Mouse (Mus musculus) embryonic fibroblast, embryonic 13.5 days (primary cell): ENCODE data around the gene Phf5a. TPM values are rescaled to one million over a fixed set of nuclear protein-coding genes. Genes with fewer than 3 reads are reported as not detected.

Experiments
- H3K27ac ChIP-seq: 2 replicates; pipeline ENCODE4 v1.5.1; 2012; ENCODE audit warnings: low read length, control low read depth, inconsistent platforms; ENCODE audit not compliant: insufficient read depth
- H3K4me1 ChIP-seq: 2 replicates; pipeline ENCODE4 v1.6.1; 2011; ENCODE audit warnings: low read length; ENCODE audit not compliant: control insufficient read depth, insufficient read depth
- H3K4me3 ChIP-seq: 2 replicates; pipeline ENCODE4 v1.5.1; 2011; ENCODE audit warnings: mild to moderate bottlenecking, control low read depth, low read length; ENCODE audit not compliant: insufficient read depth
- CTCF ChIP-seq: IDR thresholded peaks from 2 replicates; pipeline ENCODE4 v1.5.1; 2011; ENCODE audit warnings: mild to moderate bottlenecking, control low read depth, low read length, moderate library complexity, borderline replicate concordance; ENCODE audit not compliant: insufficient read depth
- POLR2A ChIP-seq: IDR thresholded peaks from 2 replicates; pipeline ENCODE4 v1.6.1; 2011; ENCODE audit warnings: low read depth, mild to moderate bottlenecking, control low read depth, low read length, moderate library complexity
- polyA plus RNA-seq: library from polyadenylated mRNA; stranded (reverse); fragments of >200 nt; gene quantifications from 2 replicates; pipeline ENCODE4 v1.2.4, GENCODE M21; 2011; ENCODE audit warnings: low read depth; ENCODE audit not compliant: missing spikeins, insufficient read length

The Phf5a gene
- polyA plus RNA-seq, 1 experiment, result 71.3 TPM

DNA sequence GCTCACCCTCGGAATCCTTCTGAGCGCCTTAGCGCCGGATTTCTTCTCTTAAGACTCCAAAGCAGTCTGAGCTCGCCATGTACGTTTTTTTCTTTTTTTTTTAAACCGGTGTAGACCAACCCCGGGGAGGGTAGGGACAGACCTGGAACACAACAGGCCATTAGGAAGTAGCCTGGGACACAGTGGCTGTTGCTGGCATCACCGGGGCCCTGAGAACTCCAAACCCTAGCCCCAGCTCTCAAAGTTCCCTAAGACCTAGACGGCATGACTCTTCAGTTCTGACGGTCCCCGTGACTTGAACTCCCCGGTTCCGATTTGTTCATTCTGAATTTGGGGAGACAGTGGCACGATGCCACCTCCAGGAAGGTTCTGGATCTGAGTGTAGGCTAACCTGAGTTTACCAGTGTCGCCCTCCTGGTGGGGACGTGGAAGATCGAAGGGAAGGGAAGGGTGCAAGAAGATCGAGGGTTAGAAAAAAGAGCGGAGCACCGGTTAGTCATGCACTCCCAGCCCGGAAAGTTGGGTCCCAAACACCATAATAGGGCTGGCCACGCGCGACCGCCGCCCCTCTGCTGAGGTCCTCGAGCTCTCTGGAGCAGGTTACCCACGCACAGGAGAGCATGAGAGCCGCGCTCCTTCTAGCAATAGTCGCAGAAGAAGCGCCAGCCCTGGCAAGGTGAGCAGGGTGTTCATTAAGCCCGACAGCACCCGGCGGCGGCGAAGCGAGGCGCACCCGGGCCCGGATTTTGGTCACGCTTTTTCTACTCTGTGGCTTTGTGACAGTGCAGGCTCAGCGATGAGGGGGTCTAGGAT lies 13.0 kb downstream of the Phf5a start, which contains the start of gene Tob2:
Gene Tob2, minus strand, starts transcription at position 280 of the 813 bp plus-strand sequence.
- H3K27ac ChIP-seq, result peak within 1 kb of the TSS; percentile 92
- H3K4me1 ChIP-seq, result peaks cover 4% of the 10 kb centered on the region; the same call in 1 of the 2 replicates
- H3K4me3 ChIP-seq, result peak within 1 kb of the TSS; percentile 77
- peak; percentile 76 for TF ChIP-seq POLR2A
- TF ChIP-seq CTCF, result no peak

DNA sequence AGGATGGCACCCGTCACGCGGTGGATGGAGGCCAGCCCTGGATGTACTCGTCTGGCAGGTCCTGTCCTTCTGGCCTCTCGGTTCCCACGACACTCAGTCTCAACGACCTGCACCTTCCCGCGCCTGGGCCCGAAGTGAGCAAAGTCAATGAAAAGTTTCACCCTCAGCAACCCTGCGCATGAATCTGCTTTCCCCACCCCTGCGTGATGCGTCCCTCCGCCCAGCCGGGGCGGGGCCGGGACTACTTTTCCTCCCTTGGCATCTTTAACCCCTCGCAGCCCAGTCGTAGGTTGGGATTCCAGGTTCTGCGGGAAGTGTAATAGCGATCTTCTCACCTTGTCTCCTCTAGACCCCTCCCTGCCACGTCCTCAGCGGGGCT lies 13.6 kb downstream of the Phf5a start:
- peak overlapping the region; percentile 92 for H3K27ac ChIP-seq
- peaks cover 4% of the 10 kb centered on the region; the same call in 1 of the 2 replicates for H3K4me1 ChIP-seq
- peak overlapping the region; percentile 77 for H3K4me3 ChIP-seq
- TF ChIP-seq POLR2A (peak; percentile 100), CTCF (no peak)

DNA sequence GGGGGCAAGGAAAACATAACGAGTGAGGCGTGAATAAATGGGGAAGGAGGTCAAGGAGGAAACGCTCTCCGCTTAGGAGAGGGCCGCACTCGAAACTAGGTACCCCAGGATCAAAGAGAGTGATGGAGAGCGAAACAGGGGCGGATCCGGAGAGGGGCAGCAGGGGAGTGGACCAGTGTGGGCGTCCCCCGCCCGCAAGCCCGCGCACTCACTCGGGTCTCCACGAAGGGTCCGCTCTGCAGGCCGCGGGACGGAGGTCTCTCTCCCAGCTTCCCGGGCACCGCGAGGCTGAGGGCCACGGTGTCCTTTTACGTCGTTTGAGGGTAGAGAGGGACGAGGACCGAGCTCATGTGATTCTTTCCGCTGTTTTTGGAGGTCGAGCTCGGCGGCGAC lies 14.0 kb downstream of the Phf5a start:
- TF ChIP-seq POLR2A, result no peak
- TF ChIP-seq CTCF, result no peak
- Histone ChIP-seq H3K4me1 (peaks cover 4% of the 10 kb centered on the region; the same call in 1 of the 2 replicates), H3K4me3 (peak overlapping the region; percentile 77), H3K27ac (peak overlapping the region; percentile 29)

DNA sequence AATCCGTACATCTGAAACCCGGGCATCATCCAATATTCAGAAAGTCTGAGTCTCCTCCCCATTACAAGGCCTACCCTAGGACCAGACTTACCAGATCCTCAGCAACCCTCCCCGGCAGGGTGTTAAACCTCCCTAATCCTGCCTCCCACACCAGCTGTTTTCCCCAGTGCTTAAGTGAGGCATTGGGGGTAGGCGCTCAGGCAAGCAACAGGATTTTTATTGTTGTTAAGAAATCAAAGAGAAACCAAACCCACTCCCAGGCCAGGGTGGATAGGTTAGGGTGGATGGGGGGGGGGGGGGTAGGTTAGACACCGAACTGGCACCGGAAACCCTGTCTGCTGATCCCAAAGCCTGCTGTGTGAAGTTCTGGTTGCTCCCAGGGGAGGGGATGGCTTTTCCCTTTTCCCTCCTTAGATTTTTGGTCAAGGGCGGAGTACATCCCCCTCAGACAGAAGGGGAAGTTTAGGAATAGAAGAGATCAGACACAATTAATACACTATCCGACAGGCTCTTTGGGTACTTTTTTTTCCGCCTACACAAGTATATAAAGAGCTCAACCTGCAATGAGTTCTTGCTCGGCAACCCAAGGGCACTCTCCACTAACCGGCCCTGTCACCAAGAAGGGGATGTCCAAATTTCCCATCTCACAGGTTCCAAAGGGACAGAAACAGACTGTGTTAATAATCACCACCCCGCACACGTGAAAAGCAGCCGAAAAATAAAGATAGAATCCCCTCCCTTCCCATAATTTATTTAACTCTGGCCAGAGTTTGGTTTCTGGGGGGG lies 14.6 kb downstream of the Phf5a start:
- Histone ChIP-seq H3K27ac (peak overlapping the region; percentile 33), H3K4me3 (peak overlapping the region; percentile 77), H3K4me1 (peaks cover 4% of the 10 kb centered on the region; the same call in 1 of the 2 replicates)
- no peak for TF ChIP-seq CTCF
- peak; percentile 4; the same call in 1 of the 2 replicates for TF ChIP-seq POLR2A

DNA sequence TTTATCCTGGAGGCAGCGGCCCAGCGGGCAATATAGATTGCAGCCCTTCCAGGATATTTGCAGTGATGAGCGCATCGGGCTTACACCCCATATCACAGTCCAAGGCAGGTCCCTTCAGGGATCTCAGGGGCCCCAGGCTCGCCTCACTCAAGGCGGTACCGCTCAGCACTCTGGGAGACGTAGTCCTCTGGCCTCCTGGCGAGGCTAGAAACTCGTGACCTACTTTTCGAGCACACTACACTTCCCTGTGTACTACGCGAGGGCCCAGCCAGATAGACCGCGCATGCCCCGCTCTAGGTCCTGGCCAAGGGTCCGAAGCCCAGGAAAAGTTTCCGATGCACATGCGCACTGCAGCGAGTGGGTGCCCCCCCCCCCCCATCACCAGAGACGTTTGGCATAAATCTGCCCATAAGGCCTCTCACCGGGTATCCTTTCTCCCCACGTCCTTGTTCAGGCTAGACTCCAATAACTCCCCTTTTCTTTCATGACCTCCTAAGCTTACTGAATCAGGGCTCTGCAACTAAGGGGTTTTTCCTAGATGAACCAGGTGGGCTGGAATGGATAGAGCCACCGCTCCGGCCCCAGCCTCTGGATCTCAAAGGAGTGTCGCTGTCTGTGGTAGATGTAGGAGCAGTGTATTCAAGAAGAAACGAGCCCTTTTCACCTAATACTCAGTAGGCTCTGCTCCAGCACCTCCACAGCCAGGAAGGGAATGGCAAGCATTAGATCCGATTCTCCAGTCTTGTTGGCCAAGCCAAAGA lies 15.5 kb downstream of the Phf5a start:
- Histone ChIP-seq H3K27ac (peak overlapping the region; percentile 33), H3K4me1 (peaks cover 4% of the 10 kb centered on the region; the same call in 1 of the 2 replicates), H3K4me3 (peak overlapping the region; percentile 77)
- TF ChIP-seq CTCF (no peak), POLR2A (peak; percentile 18; the same call in 1 of the 2 replicates)

DNA sequence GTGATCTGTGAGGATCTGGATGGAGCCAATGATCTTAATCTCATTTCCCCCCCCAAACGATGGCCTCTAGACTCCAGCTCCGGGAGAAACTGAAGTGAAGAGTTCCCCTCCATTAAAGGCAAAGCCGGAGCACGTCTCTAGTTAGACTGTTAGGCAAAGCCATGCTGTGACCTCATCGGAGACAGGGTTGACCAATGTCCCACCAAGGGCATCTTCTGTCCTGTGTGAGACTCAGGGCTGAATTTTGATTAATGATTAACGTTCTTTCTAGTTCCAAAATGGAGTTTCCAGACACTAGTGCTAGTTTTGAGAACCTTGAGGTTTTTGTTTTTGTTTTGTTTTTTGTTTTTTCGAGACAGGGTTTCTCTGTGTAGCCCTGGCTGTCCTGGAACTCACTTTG lies 18.6 kb downstream of the Phf5a start:
- Histone ChIP-seq H3K4me1 (peaks cover 4% of the 10 kb centered on the region; the same call in 1 of the 2 replicates), H3K4me3 (no peak overlapping the region), H3K27ac (no peak overlapping the region)
- TF ChIP-seq POLR2A, result no peak
- no peak for TF ChIP-seq CTCF

DNA sequence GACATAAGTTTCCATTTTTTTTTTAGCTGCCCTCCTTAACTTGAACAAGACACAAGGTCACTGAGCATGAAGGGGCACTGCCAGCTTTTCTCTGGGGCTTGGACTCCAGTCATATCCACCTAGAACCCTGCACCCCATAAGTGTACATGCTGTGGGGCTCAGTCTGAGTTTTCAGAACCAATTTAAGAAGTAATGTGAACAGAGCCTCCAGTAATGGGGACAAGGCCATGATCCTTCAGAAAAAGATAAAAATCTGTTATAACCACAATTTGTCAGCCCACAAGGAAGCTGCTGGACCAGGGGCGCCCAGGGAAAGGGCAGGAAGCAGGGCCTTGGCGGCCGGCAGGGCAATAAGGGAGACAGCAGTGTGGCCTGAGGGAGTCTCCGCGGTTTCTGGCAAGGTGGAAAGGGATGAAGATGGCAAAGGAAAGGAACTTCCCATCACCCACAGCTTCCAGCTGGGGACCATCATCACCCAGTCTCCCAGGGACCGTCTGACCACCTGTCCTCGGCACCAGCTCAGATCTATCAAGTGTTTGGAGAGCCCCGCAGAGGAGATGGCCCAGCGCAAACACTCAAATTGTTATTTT lies 19.2 kb downstream of the Phf5a start:
- H3K27ac ChIP-seq, result no peak overlapping the region
- no peak overlapping the region for H3K4me3 ChIP-seq
- H3K4me1 ChIP-seq, result peaks cover 4% of the 10 kb centered on the region; the same call in 1 of the 2 replicates
- TF ChIP-seq CTCF (no peak), POLR2A (no peak)

DNA sequence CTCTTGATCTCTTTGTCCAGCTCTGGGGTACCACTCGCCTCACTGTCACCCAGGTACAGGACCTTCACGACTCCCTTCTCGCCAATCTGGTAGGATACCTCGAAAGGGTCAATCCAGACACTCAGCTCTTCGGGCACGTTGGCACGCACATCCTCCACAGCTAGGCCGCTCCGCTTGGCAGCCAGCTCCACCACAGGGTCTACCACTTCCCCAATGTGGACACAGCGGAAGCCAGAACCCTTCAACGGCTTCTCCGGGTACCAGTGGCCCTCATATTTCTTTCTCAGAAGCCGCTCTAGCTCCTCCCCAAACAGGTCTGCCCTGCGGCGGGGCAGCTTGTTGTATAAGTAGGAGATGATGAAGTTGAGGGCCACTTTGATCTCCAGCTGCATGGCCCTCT lies 20.3 kb downstream of the Phf5a start:
- Histone ChIP-seq H3K4me1 (peaks cover 4% of the 10 kb centered on the region; the same call in 1 of the 2 replicates), H3K27ac (no peak overlapping the region), H3K4me3 (no peak overlapping the region)
- TF ChIP-seq CTCF (no peak), POLR2A (no peak)

DNA sequence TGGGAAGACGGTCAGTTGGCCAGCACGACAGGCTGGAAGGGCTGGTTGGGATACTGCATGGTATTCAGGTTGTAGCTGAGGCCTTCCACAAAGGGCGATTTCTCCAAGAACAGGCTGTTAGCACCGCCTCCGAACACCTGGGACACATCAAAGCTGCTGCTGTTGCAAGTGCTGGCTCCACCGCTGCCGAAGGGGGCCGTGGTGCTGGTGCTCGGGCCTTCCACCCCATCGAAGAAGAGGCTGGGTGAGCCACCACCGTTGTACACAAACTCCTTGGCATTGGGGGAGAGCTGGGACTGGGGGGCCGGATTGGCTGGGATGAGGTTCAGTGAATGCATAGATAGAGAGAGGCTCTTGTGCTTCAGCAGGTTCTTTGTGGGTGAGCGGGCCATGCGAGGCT lies 21.0 kb downstream of the Phf5a start:
- TF ChIP-seq CTCF (no peak), POLR2A (no peak)
- Histone ChIP-seq H3K4me1 (peaks cover 4% of the 10 kb centered on the region; the same call in 1 of the 2 replicates), H3K4me3 (no peak overlapping the region), H3K27ac (no peak overlapping the region)
